Mouse (Mus musculus): ENCODE results near the gene Cidec.

Cidec gene

GRCm38 (mm10) chr6:113443091-113443490, 7.5 kb upstream of the Cidec start:
- DNase-seq = no peak

- DNase-seq = peak; percentile 86
These were observed 7.0 kb upstream of the Cidec start, which contains the start of gene Jagn1 for GRCm38 (mm10) chr6:113442442-113443090. Gene Jagn1 (plus strand): TSS chr6:113442569.

GRCm38 (mm10) chr6:113442087-113442441, 6.5 kb upstream of the Cidec start:
- DNase-seq = no peak

GRCm38 (mm10) chr6:113441147-113441680, 5.7 kb upstream of the Cidec start:
- peak; percentile 68 for DNase-seq

GRCm38 (mm10) chr6:113440686-113441085, 5.1 kb upstream of the Cidec start:
- DNase-seq = no peak

- no peak for DNase-seq
These were observed 3.3 kb upstream of the Cidec start for GRCm38 (mm10) chr6:113438721-113439430.

GRCm38 (mm10) chr6:113437135-113437534, 1.6 kb upstream of the Cidec start:
- no peak for DNase-seq

- DNase-seq = no peak
These were observed 869 bp downstream of the Cidec start for GRCm38 (mm10) chr6:113434691-113435090.

- DNase-seq = no peak
These were observed 1.9 kb downstream of the Cidec start for GRCm38 (mm10) chr6:113433661-113434060.

GRCm38 (mm10) chr6:113431801-113432200, 3.8 kb downstream of the Cidec start:
- no peak for DNase-seq

- no peak for DNase-seq
These were observed 4.7 kb downstream of the Cidec start for GRCm38 (mm10) chr6:113430846-113431245.

GRCm38 (mm10) chr6:113429965-113430364, 5.6 kb downstream of the Cidec start:
- no peak for DNase-seq

- no peak for DNase-seq
These were observed 7.6 kb downstream of the Cidec start for GRCm38 (mm10) chr6:113428006-113428405.

GRCm38 (mm10) chr6:113427397-113427796, 8.2 kb downstream of the Cidec start:
- no peak for DNase-seq

GRCm38 (mm10) chr6:113426696-113427095, 8.9 kb downstream of the Cidec start:
- DNase-seq = no peak

- no peak for DNase-seq
These were observed 11.4 kb downstream of the Cidec start for GRCm38 (mm10) chr6:113424187-113424586.

GRCm38 (mm10) chr6:113423000-113423399, 12.6 kb downstream of the Cidec start:
- no peak for DNase-seq

- DNase-seq = peak; percentile 100
These were observed 16.4 kb downstream of the Cidec start, which contains the start of gene Rpusd3 for GRCm38 (mm10) chr6:113419199-113419587. Gene Rpusd3 (minus strand): TSS chr6:113419340.

- DNase-seq = no peak
These were observed 16.9 kb downstream of the Cidec start for GRCm38 (mm10) chr6:113418441-113419198.

GRCm38 (mm10) chr6:113416416-113416815, 19.1 kb downstream of the Cidec start:
- DNase-seq = no peak

GRCm38 (mm10) chr6:113410001-113410400, 25.6 kb downstream of the Cidec start:
- no peak for DNase-seq

GRCm38 (mm10) chr6:113406683-113407082, 28.9 kb downstream of the Cidec start:
- no peak for DNase-seq

- DNase-seq = no peak
These were observed 30.1 kb downstream of the Cidec start for GRCm38 (mm10) chr6:113405483-113405882.

Measured in right cerebral cortex, postnatal 14 days (tissue).